Mouse (Mus musculus): Measurements from ENCODE around the gene Sema6d. TPM values are rescaled to one million over a fixed set of nuclear protein-coding genes. Genes with fewer than 3 reads are reported as not detected.
A peak's percentile ranks its signal among the peaks of the same experiment; 100 is the strongest.

Sema6d gene
- polyA plus RNA-seq, 1 experiment from 2014 or later, result 11.4 TPM

DNA sequence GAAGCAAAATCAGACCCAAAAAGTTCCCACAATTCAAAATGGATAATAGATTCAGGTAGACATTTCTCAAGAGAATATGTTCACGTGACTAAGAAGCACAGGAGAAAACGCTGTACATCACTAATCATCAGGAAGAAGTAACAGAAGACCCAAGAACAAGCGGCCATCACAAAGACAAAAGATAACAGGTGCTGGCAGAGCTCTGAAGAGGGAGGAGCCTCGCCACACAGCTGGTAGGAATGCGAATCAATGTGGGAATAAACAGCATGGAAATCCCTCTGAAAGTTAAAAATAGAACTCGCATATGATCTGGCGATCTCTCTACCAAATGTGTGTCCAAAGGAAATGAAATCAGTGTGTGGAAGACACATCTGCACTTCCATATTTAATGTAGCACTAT is 493.8 kb downstream of the Sema6d start:
- H3K4me1 ChIP-seq, result no peaks in the 10 kb centered on the region
- no peak overlapping the region for H3K4me2 ChIP-seq
- ATAC-seq (ENCODE audit: insufficient number of reproducible peaks, insufficient read depth, low FRiP score, low TSS enrichment, low read depth), result no peak
- H3K27ac ChIP-seq, result no peak overlapping the region
- H3K9me3 ChIP-seq, result no peaks in the 10 kb centered on the region
- H3K9ac ChIP-seq, result no peak overlapping the region
- no peak overlapping the region for H3K4me3 ChIP-seq
- no peaks in the 10 kb centered on the region for H3K27me3 ChIP-seq
- WGBS, result 64% methylated on average over 7 of the region's 7 CpGs
- no peaks in the 10 kb centered on the region for H3K36me3 ChIP-seq

DNA sequence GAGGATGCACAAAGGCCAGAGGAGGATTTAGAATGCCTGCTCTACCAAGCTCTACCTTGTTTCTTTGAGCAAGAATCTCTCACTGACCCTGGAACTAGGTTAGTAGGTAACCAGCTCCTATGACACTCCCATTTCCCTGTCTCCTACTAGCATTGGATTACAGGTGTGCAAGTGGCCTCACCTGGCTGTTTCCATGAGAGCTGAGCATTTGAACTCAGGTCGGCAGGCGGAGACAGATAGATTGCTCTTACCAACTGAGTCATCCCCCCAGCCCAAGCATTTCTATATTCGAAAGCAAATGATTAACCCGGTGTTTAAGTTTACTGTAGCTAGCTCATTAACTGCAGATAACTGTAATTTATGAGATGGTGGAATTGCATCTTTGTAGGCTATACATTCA is 503.0 kb downstream of the Sema6d start:
- H3K4me1 ChIP-seq, result no peaks in the 10 kb centered on the region
- no peak for ATAC-seq (ENCODE audit: insufficient number of reproducible peaks, insufficient read depth, low FRiP score, low TSS enrichment, low read depth)
- H3K9ac ChIP-seq, result no peak overlapping the region
- 93% methylated on average over 4 of the region's 4 CpGs for WGBS
- H3K27ac ChIP-seq, result no peak overlapping the region
- H3K27me3 ChIP-seq, result no peaks in the 10 kb centered on the region
- no peak overlapping the region for H3K4me3 ChIP-seq
- H3K36me3 ChIP-seq, result no peaks in the 10 kb centered on the region
- no peak overlapping the region for H3K4me2 ChIP-seq
- H3K9me3 ChIP-seq, result no peaks in the 10 kb centered on the region

DNA sequence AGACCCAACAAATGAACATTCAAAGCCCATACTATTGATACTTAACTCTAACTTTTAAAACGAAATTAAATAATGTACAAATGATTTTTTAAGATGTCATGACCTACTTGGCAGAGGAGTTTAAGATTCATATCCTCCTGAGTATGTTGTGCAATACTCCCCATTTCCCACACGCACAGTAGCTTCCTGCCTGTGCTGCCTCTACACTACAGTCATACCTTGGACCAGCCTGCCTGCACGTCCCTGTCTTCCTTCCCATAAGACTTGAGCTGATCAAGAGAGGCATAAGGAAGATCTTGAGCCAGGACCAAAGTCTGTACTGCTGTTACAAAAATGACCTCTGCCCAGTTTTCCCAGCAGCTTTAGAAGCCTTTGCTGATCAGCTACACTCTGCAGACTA is 509.2 kb downstream of the Sema6d start:
- Histone ChIP-seq H3K27me3 (no peaks in the 10 kb centered on the region), H3K9me3 (no peaks in the 10 kb centered on the region), H3K36me3 (no peaks in the 10 kb centered on the region), H3K9ac (no peak overlapping the region), H3K27ac (no peak overlapping the region), H3K4me2 (no peak overlapping the region), H3K4me1 (no peaks in the 10 kb centered on the region), H3K4me3 (no peak overlapping the region)
- ATAC-seq (ENCODE audit: insufficient number of reproducible peaks, insufficient read depth, low FRiP score, low TSS enrichment, low read depth), result no peak
- 78% methylated on average over 3 of the region's 3 CpGs for WGBS

GRCm38 (mm10) chr2:124601702-124602378 is 512.1 kb downstream of the Sema6d start:
- 76% methylated on average over 9 of the region's 9 CpGs for WGBS
- no peaks in the 10 kb centered on the region for H3K4me1 ChIP-seq
- no peaks in the 10 kb centered on the region for H3K9me3 ChIP-seq
- H3K27me3 ChIP-seq, result no peaks in the 10 kb centered on the region
- no peak overlapping the region for H3K9ac ChIP-seq
- no peak overlapping the region for H3K4me3 ChIP-seq
- ATAC-seq (ENCODE audit: insufficient number of reproducible peaks, insufficient read depth, low FRiP score, low TSS enrichment, low read depth), result no peak
- no peak overlapping the region for H3K27ac ChIP-seq
- no peak overlapping the region for H3K4me2 ChIP-seq
- H3K36me3 ChIP-seq, result no peaks in the 10 kb centered on the region

DNA sequence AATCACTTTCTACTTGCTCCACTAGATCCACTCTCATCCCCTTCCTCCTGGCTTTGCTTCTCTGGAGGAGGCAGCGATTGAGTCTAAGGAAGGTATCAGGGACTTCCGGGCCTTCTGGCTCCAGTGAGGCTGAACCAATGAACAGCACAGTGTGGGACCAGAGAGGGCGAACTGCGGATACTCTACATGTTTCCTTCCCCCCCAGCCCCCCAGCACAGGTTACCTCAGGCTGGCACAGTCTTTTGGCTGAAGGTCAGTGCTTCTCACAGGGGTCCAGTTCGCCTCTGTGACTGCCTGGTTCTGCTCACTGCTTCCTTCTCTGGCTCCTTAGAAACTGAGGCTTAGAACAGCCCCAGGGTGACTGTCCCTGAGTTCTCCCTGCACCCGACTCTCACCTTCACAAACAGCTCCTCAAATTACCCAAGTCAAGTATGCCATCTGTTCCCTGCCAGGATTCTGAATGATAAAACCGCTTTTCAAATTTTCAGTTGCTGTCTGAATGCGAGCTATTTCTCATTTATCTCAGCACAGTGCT is 512.7 kb downstream of the Sema6d start:
- H3K4me2 ChIP-seq, result no peak overlapping the region
- no peak overlapping the region for H3K9ac ChIP-seq
- ATAC-seq (ENCODE audit: insufficient number of reproducible peaks, insufficient read depth, low FRiP score, low TSS enrichment, low read depth), result no peak
- no peaks in the 10 kb centered on the region for H3K4me1 ChIP-seq
- H3K9me3 ChIP-seq, result no peaks in the 10 kb centered on the region
- 38% methylated on average over 8 of the region's 8 CpGs for WGBS
- no peak overlapping the region for H3K4me3 ChIP-seq
- H3K36me3 ChIP-seq, result no peaks in the 10 kb centered on the region
- H3K27me3 ChIP-seq, result peaks cover 3% of the 10 kb centered on the region
- H3K27ac ChIP-seq, result 0 out of 2 replicates have a peak overlapping the region, but pooled peaks have one; percentile 5

GRCm38 (mm10) chr2:124605341-124605740 is 515.6 kb downstream of the Sema6d start:
- Histone ChIP-seq H3K27me3 (peaks cover 15% of the 10 kb centered on the region), H3K4me2 (no peak overlapping the region), H3K9ac (no peak overlapping the region), H3K4me3 (no peak overlapping the region), H3K27ac (no peak overlapping the region), H3K9me3 (no peaks in the 10 kb centered on the region), H3K36me3 (no peaks in the 10 kb centered on the region), H3K4me1 (peaks cover 7% of the 10 kb centered on the region; the same call in 1 of the 2 replicates)
- no peak for ATAC-seq (ENCODE audit: insufficient number of reproducible peaks, insufficient read depth, low FRiP score, low TSS enrichment, low read depth)
- whole genome bisulfite sequencing, result 91% methylated on average over 1 of the region's 1 CpGs

DNA sequence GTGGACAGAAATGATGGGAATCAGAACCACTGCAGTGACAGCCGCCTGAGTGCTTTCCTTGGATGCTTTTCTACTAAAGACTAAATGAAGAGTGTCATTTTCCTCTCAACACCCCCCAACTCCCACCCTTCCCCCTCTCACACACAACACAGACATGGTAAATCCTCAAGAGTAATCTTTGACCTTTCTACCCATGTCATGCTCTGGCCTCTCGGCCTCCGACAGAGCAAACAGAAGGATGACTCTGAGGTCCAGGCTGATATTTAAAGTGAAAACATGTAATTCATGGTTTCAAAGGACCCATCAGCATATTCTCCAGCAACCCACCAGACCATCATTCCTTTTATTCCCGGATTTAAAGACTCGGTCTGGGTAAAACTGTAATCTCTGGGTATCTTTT is 518.2 kb downstream of the Sema6d start:
- Histone ChIP-seq H3K4me2 (no peak overlapping the region), H3K4me1 (peaks cover 18% of the 10 kb centered on the region), H3K36me3 (no peaks in the 10 kb centered on the region), H3K9ac (no peak overlapping the region), H3K27me3 (peaks cover 15% of the 10 kb centered on the region), H3K9me3 (no peaks in the 10 kb centered on the region), H3K27ac (no peak overlapping the region), H3K4me3 (no peak overlapping the region)
- ATAC-seq (ENCODE audit: insufficient number of reproducible peaks, insufficient read depth, low FRiP score, low TSS enrichment, low read depth), result no peak
- WGBS, result 53% methylated on average over 5 of the region's 5 CpGs

- 71% methylated on average over 4 of the region's 4 CpGs for WGBS
- ATAC-seq (ENCODE audit: insufficient number of reproducible peaks, insufficient read depth, low FRiP score, low TSS enrichment, low read depth), result no peak
- H3K4me2 ChIP-seq, result no peak overlapping the region; the same call in 1 of the 2 replicates
Measured at GRCm38 (mm10) chr2:124608546-124608945, 518.8 kb downstream of the Sema6d start.

DNA sequence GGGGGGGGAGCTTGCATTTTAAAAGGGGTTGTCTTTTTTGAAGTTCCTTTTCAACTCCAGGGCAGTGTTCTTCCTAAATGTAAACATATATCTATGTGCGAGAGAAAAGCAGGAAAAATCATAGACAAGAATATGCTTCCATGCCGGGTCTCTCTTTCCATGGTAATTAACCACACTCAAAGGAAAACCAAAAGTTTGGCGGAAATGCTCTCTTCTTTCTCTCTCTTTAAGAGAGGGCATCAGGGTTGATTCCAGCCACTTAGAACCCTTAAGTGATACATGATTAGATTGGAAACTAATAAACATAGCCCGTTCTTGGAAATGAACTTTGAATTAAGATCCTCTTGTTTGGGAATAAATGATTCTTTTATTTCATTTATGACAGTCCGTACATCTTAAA is 519.2 kb downstream of the Sema6d start:
- WGBS, result 12% methylated on average over 5 of the region's 5 CpGs
- peak overlapping the region; percentile 78 for H3K4me3 ChIP-seq
- peaks cover 24% of the 10 kb centered on the region for H3K4me1 ChIP-seq
- ATAC-seq (ENCODE audit: insufficient number of reproducible peaks, insufficient read depth, low FRiP score, low TSS enrichment, low read depth), result no peak
- peak overlapping the region; percentile 82 for H3K4me2 ChIP-seq
- H3K9me3 ChIP-seq, result no peaks in the 10 kb centered on the region
- H3K27me3 ChIP-seq, result peaks cover 15% of the 10 kb centered on the region
- H3K27ac ChIP-seq, result no peak overlapping the region
- no peaks in the 10 kb centered on the region for H3K36me3 ChIP-seq
- H3K9ac ChIP-seq, result no peak overlapping the region

More at GRCm38 (mm10) chr2:124608546-124608945, 518.8 kb downstream of the Sema6d start:
- H3K4me1 ChIP-seq, result peaks cover 23% of the 10 kb centered on the region
- H3K9ac ChIP-seq, result no peak overlapping the region
- peaks cover 15% of the 10 kb centered on the region for H3K27me3 ChIP-seq
- H3K27ac ChIP-seq, result no peak overlapping the region
- H3K9me3 ChIP-seq, result no peaks in the 10 kb centered on the region
- no peaks in the 10 kb centered on the region for H3K36me3 ChIP-seq
- H3K4me3 ChIP-seq, result no peak overlapping the region

DNA sequence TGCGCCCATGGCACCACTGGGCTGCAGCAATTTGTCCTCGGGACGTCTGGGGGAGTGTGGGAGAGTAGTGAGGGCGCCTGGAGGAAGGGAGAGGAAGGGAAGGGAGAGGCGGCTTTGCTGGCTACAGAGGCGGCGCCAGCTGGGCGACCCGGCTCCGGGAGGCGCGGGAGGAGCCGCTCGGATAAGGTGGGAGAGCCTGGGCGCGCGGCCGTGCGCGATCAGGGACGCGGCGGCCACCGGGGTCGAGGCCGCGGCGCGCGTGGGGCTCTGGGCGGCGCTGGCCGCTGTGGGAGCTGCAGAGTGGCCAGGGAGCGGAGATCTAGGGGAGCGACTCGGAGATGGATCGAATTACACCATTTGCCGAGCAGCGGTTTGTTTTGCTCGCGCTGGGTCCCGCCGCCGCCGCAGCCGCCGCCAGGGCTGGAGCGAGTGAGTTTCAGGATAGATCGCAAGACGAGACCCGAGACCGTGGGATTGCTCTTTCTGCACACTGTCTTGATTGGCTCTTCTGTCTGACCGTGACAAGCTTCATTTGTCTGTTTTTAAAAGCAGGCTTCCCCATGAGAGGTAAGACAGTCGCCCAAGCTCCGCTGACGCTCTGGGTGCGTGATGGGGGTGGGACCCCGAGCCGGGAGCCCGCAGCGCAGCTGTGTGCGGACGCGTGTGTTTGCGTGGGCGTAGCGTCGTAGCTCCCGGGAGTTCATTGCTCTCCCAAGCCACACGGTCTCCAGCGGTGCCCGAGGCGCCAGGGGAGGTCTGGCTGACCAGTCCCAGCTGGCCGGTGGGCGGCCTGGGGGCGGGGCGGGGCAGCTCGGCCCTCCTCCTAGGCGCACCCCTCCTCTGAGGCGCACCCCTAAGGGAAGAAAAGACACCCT is 520.2 kb downstream of the Sema6d start:
- H3K4me1 ChIP-seq, result peaks cover 24% of the 10 kb centered on the region
- peak overlapping the region; percentile 82 for H3K4me2 ChIP-seq
- under 1% methylated on average over 79 of the region's 80 CpGs for WGBS
- no peaks in the 10 kb centered on the region for H3K36me3 ChIP-seq
- ATAC-seq (ENCODE audit: insufficient number of reproducible peaks, insufficient read depth, low FRiP score, low TSS enrichment, low read depth), result peak; percentile 85
- peaks cover 15% of the 10 kb centered on the region for H3K27me3 ChIP-seq
- H3K9ac ChIP-seq, result peak overlapping the region; percentile 86
- H3K9me3 ChIP-seq, result no peaks in the 10 kb centered on the region
- H3K4me3 ChIP-seq, result peak overlapping the region; percentile 78
- peak overlapping the region; percentile 95 for H3K27ac ChIP-seq

- Histone ChIP-seq H3K36me3 (no peaks in the 10 kb centered on the region), H3K9ac (peak overlapping the region; percentile 86), H3K27ac (peak overlapping the region; percentile 95), H3K9me3 (no peaks in the 10 kb centered on the region), H3K4me3 (peak overlapping the region; percentile 78), H3K4me1 (peaks cover 24% of the 10 kb centered on the region), H3K27me3 (peaks cover 15% of the 10 kb centered on the region), H3K4me2 (peak overlapping the region; percentile 82)
- WGBS, result under 1% methylated on average over 39 of the region's 39 CpGs
- no peak; the same call in 1 of the 2 replicates for ATAC-seq (ENCODE audit: insufficient number of reproducible peaks, insufficient read depth, low FRiP score, low TSS enrichment, low read depth)
Measured at GRCm38 (mm10) chr2:124610586-124611105, 520.9 kb downstream of the Sema6d start.
